Mouse (Mus musculus): ENCODE measurements around the gene Tenm1.

DNA sequence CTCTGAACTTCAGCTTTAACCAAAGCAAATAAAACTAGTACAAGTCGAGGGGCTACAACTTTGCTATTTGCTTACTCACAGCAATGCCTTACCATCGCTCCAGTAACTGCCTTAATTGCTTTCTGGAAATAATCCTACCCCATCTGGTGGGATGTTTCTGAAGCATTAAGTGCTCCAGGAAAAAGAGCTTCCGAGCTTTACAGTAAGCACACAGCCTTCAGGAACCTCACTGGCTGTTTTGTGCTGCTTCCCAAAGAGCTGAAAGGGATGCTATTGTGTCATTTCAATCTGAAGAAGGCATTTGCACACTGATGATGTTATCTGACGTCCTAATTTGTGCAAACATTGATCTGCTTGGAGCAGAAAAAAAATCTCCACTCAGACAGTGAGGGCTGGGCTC is 647.4 kb downstream of the Tenm1 start:
- no peak for TF ChIP-seq CTCF (IDR thresholded peaks at IDR 0.05; ENCODE audit: low read depth, low read length)
- no peak for TF ChIP-seq POLR2A (IDR thresholded peaks at IDR 0.05; ENCODE audit: borderline replicate concordance, low read depth, low read length)
